Mouse (Mus musculus) small intestine, adult 2 months (tissue): Measurements from ENCODE around the gene Fam168a.

Experiments used
- CTCF ChIP-seq: fragments of 200-500 bp; IDR thresholded peaks from 2 replicates; pipeline ENCODE4 v1.5.1; 2012; ENCODE audit warnings: low read depth, mild to moderate bottlenecking, control low read depth, inconsistent platforms, low read length, moderate library complexity, mixed read lengths; ENCODE audit not compliant: insufficient replicate concordance, insufficient read length; ENCODE audit errors: extremely low read depth
- POLR2A ChIP-seq: fragments of 200-500 bp; IDR thresholded peaks from 2 replicates; pipeline ENCODE4 v1.6.1; 2012; ENCODE audit warnings: low read depth, mild to moderate bottlenecking, control low read depth, inconsistent platforms, low read length, moderate library complexity

- TF ChIP-seq POLR2A, result no peak
- no peak for TF ChIP-seq CTCF
Measured at GRCm38 (mm10) chr7:100656739-100657138, 49.7 kb upstream of the Fam168a start.
